ENCODE assay signal across 9 mouse cellular contexts in the genomic region with DNA sequence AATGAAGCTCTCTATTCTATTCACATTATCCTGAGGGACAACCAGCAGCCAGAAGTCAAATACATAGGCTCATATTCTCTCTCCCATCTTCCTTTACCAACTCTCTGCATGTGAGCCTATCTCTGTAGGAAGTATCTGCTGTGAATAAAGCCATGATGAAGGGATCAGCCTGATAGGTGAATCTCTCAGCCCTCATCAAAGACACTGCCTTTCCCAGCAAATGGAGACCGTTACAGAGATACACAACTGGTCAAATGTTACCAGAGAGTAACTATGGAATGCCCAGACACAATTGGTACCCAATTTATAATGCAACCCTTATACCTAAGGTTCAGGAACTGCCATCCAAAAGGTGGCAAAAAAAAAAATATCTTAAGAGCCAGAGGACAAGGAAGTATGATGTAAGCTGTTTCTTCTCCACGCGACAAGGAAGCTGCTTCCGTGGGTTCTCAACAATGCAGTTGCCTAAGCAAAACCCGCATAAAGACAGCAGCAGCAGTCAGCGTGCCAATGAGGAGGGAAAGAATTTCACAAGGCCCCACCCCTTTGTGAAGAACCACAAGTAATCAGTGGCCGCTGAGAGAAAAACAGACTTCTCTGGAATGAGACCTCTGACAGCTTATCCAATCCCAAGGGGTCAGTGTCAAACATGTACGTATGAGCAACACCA.
A peak's percentile ranks its signal among the peaks of the same experiment; 100 is the strongest.
DNase-seq lines count a peak whose midpoint lies in the region; ATAC-seq lines count a peak whose summit lies in the region.
"Had no signal": no experiment of that assay in that cellular context is flagged by ENCODE, and none has a peak within 500 bp of the region (broad histone marks: within the 10 kb centered on the region; RNA-seq: fewer than 3 reads in every experiment).

No protein-coding gene starts in this region.

- no peaks in the 10 kb centered on the region for H3K36me3 ChIP-seq in embryonic facial prominence, embryonic 13.5 days
- H3K36me3 ChIP-seq in liver, embryonic 16.5 days (ENCODE audit: control insufficient read depth, insufficient read depth) = no peaks in the 10 kb centered on the region
- H3K36me3 ChIP-seq in midbrain, embryonic 16.5 days (ENCODE audit: control insufficient read depth, insufficient read depth, low read length) = no peaks in the 10 kb centered on the region

- ATAC-seq in embryonic facial prominence, embryonic 13.5 days (ENCODE audit: insufficient number of reproducible peaks, insufficient read depth, low FRiP score, low TSS enrichment, low read depth) = no peak
- ATAC-seq in liver, embryonic 16.5 days (ENCODE audit: low read depth) = peak; percentile 67
- ATAC-seq in midbrain, embryonic 16.5 days = no peak
- ATAC-seq: forebrain, embryonic 14.5 days; hindbrain, embryonic 16.5 days had no signal

- no peaks in the 10 kb centered on the region for H3K4me1 ChIP-seq in embryonic facial prominence, embryonic 13.5 days
- H3K4me1 ChIP-seq in liver, embryonic 16.5 days (ENCODE audit: control insufficient read depth, low read depth, low read length) = peaks cover 8% of the 10 kb centered on the region
- H3K4me1 ChIP-seq in midbrain, embryonic 16.5 days (ENCODE audit: control insufficient read depth, insufficient read depth, low read length) = no peaks in the 10 kb centered on the region

- no peak overlapping the region for H3K4me3 ChIP-seq in embryonic facial prominence, embryonic 13.5 days
- H3K4me3 ChIP-seq in liver, embryonic 16.5 days (ENCODE audit: low read depth, low read length) = no peak overlapping the region
- H3K4me3 ChIP-seq in midbrain, embryonic 16.5 days (ENCODE audit: low read depth, low read length) = no peak overlapping the region

- DNase-seq in spleen, adult 12 weeks (ENCODE audit: low spot score) = peak; percentile 0
- no peak for DNase-seq in spleen, postnatal 14 days (ENCODE audit: low spot score in 2 of 2)
- no peak for DNase-seq in frontal cortex, postnatal 14 days (ENCODE audit: low spot score in 2 of 2)
- no peak for DNase-seq in T-cell, adult 2 months (ENCODE audit: low spot score)

- no peak overlapping the region for H3K9ac ChIP-seq in embryonic facial prominence, embryonic 13.5 days
- no peak overlapping the region for H3K9ac ChIP-seq in liver, embryonic 16.5 days (ENCODE audit: low read depth, low read length)
- no peak overlapping the region for H3K9ac ChIP-seq in midbrain, embryonic 16.5 days (ENCODE audit: low read depth, low read length)

- 37% methylated on average over 8 of the region's 8 CpGs for WGBS in embryonic facial prominence, embryonic 13.5 days
- WGBS in liver, embryonic 16.5 days (ENCODE audit: insufficient replicate concordance) = 20% methylated on average over 8 of the region's 8 CpGs
- 72% methylated on average over 8 of the region's 8 CpGs for WGBS in midbrain, embryonic 16.5 days

- H3K9me3 ChIP-seq in embryonic facial prominence, embryonic 13.5 days = no peaks in the 10 kb centered on the region
- H3K9me3 ChIP-seq in liver, embryonic 16.5 days (replicated peaks; ENCODE audit: control insufficient read depth, low read length) = no peaks in the 10 kb centered on the region
- H3K9me3 ChIP-seq in midbrain, embryonic 16.5 days (replicated peaks; ENCODE audit: control insufficient read depth, low read length, poor library complexity, severe bottlenecking) = no peaks in the 10 kb centered on the region

- peak overlapping the region; percentile 16; the same call in 1 of the 2 replicates for H3K4me2 ChIP-seq in embryonic facial prominence, embryonic 13.5 days
- peak overlapping the region; percentile 37; the same call in 1 of the 2 replicates for H3K4me2 ChIP-seq in liver, embryonic 16.5 days (ENCODE audit: low read depth, low read length)
- H3K4me2 ChIP-seq in midbrain, embryonic 16.5 days (ENCODE audit: low read length) = no peak overlapping the region

- no peak overlapping the region for H3K27ac ChIP-seq in embryonic facial prominence, embryonic 13.5 days
- H3K27ac ChIP-seq in liver, embryonic 16.5 days (ENCODE audit: low read length) = peak overlapping the region; percentile 19; the same call in 1 of the 2 replicates
- H3K27ac ChIP-seq in midbrain, embryonic 16.5 days (ENCODE audit: low read length) = no peak overlapping the region

- H3K27me3 ChIP-seq in embryonic facial prominence, embryonic 13.5 days = no peaks in the 10 kb centered on the region
- H3K27me3 ChIP-seq in liver, embryonic 16.5 days (ENCODE audit: control insufficient read depth, insufficient read depth, low read depth, low read length) = no peaks in the 10 kb centered on the region
- no peaks in the 10 kb centered on the region for H3K27me3 ChIP-seq in midbrain, embryonic 16.5 days (ENCODE audit: control insufficient read depth, insufficient read depth, low read depth, low read length)
